ENCODE assay signal across 24 mouse cellular contexts in genomic region chr14:25206855-25207254, GRCm38 (mm10).
A peak's percentile ranks its signal among the peaks of the same experiment; 100 is the strongest.
DNase-seq lines count a peak whose midpoint lies in the region; ATAC-seq and TF ChIP-seq lines count a peak whose summit lies in the region.
"Had no signal": no experiment of that assay in that cellular context is flagged by ENCODE, and none has a peak within 500 bp of the region (broad histone marks: within the 10 kb centered on the region; RNA-seq: fewer than 3 reads in every experiment).

No protein-coding gene starts in this region.

- TF ChIP-seq EP300 in liver, postnatal 0 days (IDR thresholded peaks at IDR 0.05; ENCODE audit: low read depth) = no peak

- TF ChIP-seq CTCF in liver, postnatal 0 days (IDR thresholded peaks at IDR 0.05; ENCODE audit: low read depth) = no peak

- no peak overlapping the region for H3K4me2 ChIP-seq in intestine, embryonic 16.5 days (ENCODE audit: low read depth, low read length)
- H3K4me2 ChIP-seq in intestine, embryonic 15.5 days (replicated peaks) = no peak overlapping the region
- no peak overlapping the region for H3K4me2 ChIP-seq in liver, postnatal 0 days (ENCODE audit: low read depth, low read length)
- no peak overlapping the region for H3K4me2 ChIP-seq in liver, embryonic 12.5 days
- no peak overlapping the region for H3K4me2 ChIP-seq in limb, embryonic 11.5 days (ENCODE audit: low read depth, severe bottlenecking)
- H3K4me2 ChIP-seq: hindbrain, embryonic 14.5 days; liver, embryonic 15.5 days; midbrain, embryonic 15.5 days; neural tube, embryonic 13.5 days had no signal

- H3K9ac ChIP-seq in intestine, embryonic 16.5 days (ENCODE audit: low read depth, low read length) = no peak overlapping the region
- H3K9ac ChIP-seq in intestine, embryonic 15.5 days = no peak overlapping the region
- H3K9ac ChIP-seq in liver, postnatal 0 days (replicated peaks) = 0 out of 2 replicates have a peak overlapping the region, but pooled peaks have one; percentile 9
- no peak overlapping the region for H3K9ac ChIP-seq in liver, embryonic 12.5 days
- H3K9ac ChIP-seq in limb, embryonic 11.5 days (ENCODE audit: low read length) = no peak overlapping the region
- H3K9ac ChIP-seq: hindbrain, embryonic 14.5 days; liver, embryonic 15.5 days; midbrain, embryonic 15.5 days; neural tube, embryonic 13.5 days had no signal

- 68% methylated on average over 4 of the region's 4 CpGs for WGBS in intestine, embryonic 16.5 days
- 68% methylated on average over 4 of the region's 4 CpGs for WGBS in intestine, embryonic 15.5 days
- WGBS in liver, postnatal 0 days (ENCODE audit: insufficient replicate concordance) = 68% methylated on average over 4 of the region's 4 CpGs
- WGBS in liver, embryonic 12.5 days (ENCODE audit: insufficient replicate concordance) = 67% methylated on average over 4 of the region's 4 CpGs
- WGBS in limb, embryonic 11.5 days = 46% methylated on average over 4 of the region's 4 CpGs

- peaks cover 31% of the 10 kb centered on the region for H3K4me1 ChIP-seq in intestine, embryonic 16.5 days (ENCODE audit: control insufficient read depth, insufficient read depth, low read length)
- peaks cover 30% of the 10 kb centered on the region for H3K4me1 ChIP-seq in intestine, embryonic 15.5 days (replicated peaks)
- H3K4me1 ChIP-seq in liver, postnatal 0 days (ENCODE audit: insufficient read depth) = peaks cover 19% of the 10 kb centered on the region
- H3K4me1 ChIP-seq in liver, embryonic 12.5 days = peaks cover 13% of the 10 kb centered on the region
- H3K4me1 ChIP-seq in limb, embryonic 11.5 days (ENCODE audit: control insufficient read depth, insufficient read depth, low read length) = peaks cover 17% of the 10 kb centered on the region
- H3K4me1 ChIP-seq: midbrain, embryonic 15.5 days had no signal

- ATAC-seq in intestine, embryonic 16.5 days = no peak
- ATAC-seq in intestine, embryonic 15.5 days = no peak
- ATAC-seq in liver, postnatal 0 days = no peak
- ATAC-seq in liver, embryonic 12.5 days = no peak
- ATAC-seq in limb, embryonic 11.5 days (ENCODE audit: insufficient number of reproducible peaks, low FRiP score, low TSS enrichment, low read depth) = no peak
- ATAC-seq: forebrain, embryonic 16.5 days; inflammation-experienced regulatory T-cells, adult 6 months; midbrain, embryonic 15.5 days had no signal

- no peaks in the 10 kb centered on the region for H3K27me3 ChIP-seq in intestine, embryonic 16.5 days (replicated peaks; ENCODE audit: control insufficient read depth, insufficient read depth, low read length)
- no peaks in the 10 kb centered on the region for H3K27me3 ChIP-seq in intestine, embryonic 15.5 days (replicated peaks)
- H3K27me3 ChIP-seq in liver, postnatal 0 days (ENCODE audit: insufficient read depth, low read length) = no peaks in the 10 kb centered on the region
- H3K27me3 ChIP-seq in liver, embryonic 12.5 days (replicated peaks) = no peaks in the 10 kb centered on the region
- no peaks in the 10 kb centered on the region for H3K27me3 ChIP-seq in limb, embryonic 11.5 days (ENCODE audit: control insufficient read depth, insufficient read depth, low read length)
- H3K27me3 ChIP-seq: liver, embryonic 15.5 days; midbrain, embryonic 15.5 days; neural tube, embryonic 13.5 days had no signal

- H3K9me3 ChIP-seq in intestine, embryonic 16.5 days (ENCODE audit: control insufficient read depth, low read length) = no peaks in the 10 kb centered on the region
- no peaks in the 10 kb centered on the region for H3K9me3 ChIP-seq in intestine, embryonic 15.5 days
- H3K9me3 ChIP-seq in liver, postnatal 0 days (ENCODE audit: low read length) = no peaks in the 10 kb centered on the region
- no peaks in the 10 kb centered on the region for H3K9me3 ChIP-seq in liver, embryonic 12.5 days (replicated peaks)
- no peaks in the 10 kb centered on the region for H3K9me3 ChIP-seq in limb, embryonic 11.5 days (ENCODE audit: control insufficient read depth, low read length)
- H3K9me3 ChIP-seq: liver, embryonic 15.5 days; midbrain, embryonic 15.5 days; neural tube, embryonic 13.5 days had no signal

- no peak overlapping the region for H3K4me3 ChIP-seq in intestine, embryonic 16.5 days (ENCODE audit: low read length)
- H3K4me3 ChIP-seq in intestine, embryonic 15.5 days (replicated peaks) = no peak overlapping the region
- H3K4me3 ChIP-seq in liver, postnatal 0 days (ENCODE audit: low read depth, low read length) = no peak overlapping the region
- H3K4me3 ChIP-seq in liver, embryonic 12.5 days = no peak overlapping the region
- no peak overlapping the region for H3K4me3 ChIP-seq in limb, embryonic 11.5 days (ENCODE audit: low read depth, low read length)
- H3K4me3 ChIP-seq: liver, embryonic 15.5 days; midbrain, embryonic 15.5 days; myocyte; neural tube, embryonic 13.5 days had no signal

- DNase-seq in liver, postnatal 0 days = no peak
- DNase-seq in limb, embryonic 11.5 days (ENCODE audit: low spot score) = no peak
- no peak for DNase-seq in adipocyte (ENCODE audit: low spot score)
- no peak for DNase-seq in embryo, embryonic 9.5 days (ENCODE audit: extremely low spot score)
- DNase-seq: adrenal gland, postnatal 36 days; cerebellum, adult 9-10 months; gastrocnemius, postnatal 10 days; heart, adult 18-20 months; heart, postnatal 4 days; layer of hippocampus, adult 9-11 months; left cerebral cortex, postnatal 4 days; lung, postnatal 4 days; retina, postnatal 1 day; right cerebral cortex, postnatal 25 days had no signal

- peak overlapping the region; percentile 45 for H3K27ac ChIP-seq in intestine, embryonic 16.5 days (ENCODE audit: low read length)
- H3K27ac ChIP-seq in intestine, embryonic 15.5 days = no peak overlapping the region
- no peak overlapping the region for H3K27ac ChIP-seq in liver, postnatal 0 days (ENCODE audit: low read depth)
- no peak overlapping the region for H3K27ac ChIP-seq in liver, embryonic 12.5 days
- H3K27ac ChIP-seq in limb, embryonic 11.5 days (replicated peaks; ENCODE audit: low read depth, low read length) = peak overlapping the region; percentile 59
- H3K27ac ChIP-seq: hindbrain, embryonic 14.5 days; liver, embryonic 15.5 days; midbrain, embryonic 15.5 days; neural tube, embryonic 13.5 days had no signal

- no peaks in the 10 kb centered on the region for H3K36me3 ChIP-seq in intestine, embryonic 16.5 days (ENCODE audit: control insufficient read depth, insufficient read depth, low read length)
- no peaks in the 10 kb centered on the region for H3K36me3 ChIP-seq in intestine, embryonic 15.5 days
- no peaks in the 10 kb centered on the region for H3K36me3 ChIP-seq in liver, postnatal 0 days (replicated peaks; ENCODE audit: insufficient read depth, low read length)
- no peaks in the 10 kb centered on the region for H3K36me3 ChIP-seq in liver, embryonic 12.5 days
- no peaks in the 10 kb centered on the region for H3K36me3 ChIP-seq in limb, embryonic 11.5 days (ENCODE audit: control insufficient read depth, insufficient read depth, low read length)
- H3K36me3 ChIP-seq: liver, embryonic 15.5 days; midbrain, embryonic 15.5 days; neural tube, embryonic 13.5 days had no signal

Comparison
In these comparisons a context has a peak if more than half of its experiments do, and no peak if none do; other contexts are left out.
1. H3K27ac ChIP-seq: peak in intestine, embryonic 16.5 days (single experiment) and limb, embryonic 11.5 days (single experiment); none in intestine, embryonic 15.5 days (single experiment), liver, postnatal 0 days (single experiment) and liver, embryonic 12.5 days (single experiment).